Comparison of ENCODE assay signal across 21 mouse cellular contexts in genomic region chr4:131112536-131112935, GRCm38 (mm10).
"Had no signal": no experiment of that assay in that cellular context is flagged by ENCODE, and none has a peak within 500 bp of the region (broad histone marks: within the 10 kb centered on the region; RNA-seq: fewer than 3 reads in every experiment).

No protein-coding gene starts in this region.

- H3K9ac ChIP-seq: liver, embryonic 15.5 days; liver, postnatal 0 days; lung, embryonic 15.5 days; midbrain, embryonic 13.5 days; midbrain, embryonic 15.5 days; neural tube, embryonic 12.5 days had no signal

- DNase-seq: liver, postnatal 0 days; lung, adult 2 months; lung, postnatal 14 days; lung, postnatal 36 days; retina, postnatal 1 day; right cerebral cortex, adult 18-20 months; right cerebral cortex, postnatal 25 days; right cerebral cortex, postnatal 4 days; spleen, adult 18-20 months; thymus, adult 18-20 months; thymus, postnatal 14 days; thymus, postnatal 36 days had no signal

- H3K27ac ChIP-seq: liver, embryonic 15.5 days; lung, embryonic 15.5 days; macrophage; midbrain, embryonic 13.5 days; midbrain, embryonic 15.5 days; neural tube, embryonic 12.5 days had no signal

- H3K4me1 ChIP-seq: liver, embryonic 15.5 days; lung, embryonic 15.5 days; megakaryocyte, embryonic 14.5 days; neural tube, embryonic 12.5 days had no signal

- H3K27me3 ChIP-seq: liver, embryonic 15.5 days; lung, embryonic 15.5 days; midbrain, embryonic 13.5 days; midbrain, embryonic 15.5 days; neural tube, embryonic 12.5 days had no signal

- ATAC-seq: liver, postnatal 0 days; lung, postnatal 0 days; midbrain, embryonic 13.5 days; midbrain, embryonic 15.5 days had no signal

- H3K9me3 ChIP-seq: liver, embryonic 15.5 days; lung, embryonic 15.5 days; megakaryocyte, embryonic 14.5 days; midbrain, embryonic 13.5 days; midbrain, embryonic 15.5 days; neural tube, embryonic 12.5 days had no signal

- H3K4me3 ChIP-seq: liver, embryonic 15.5 days; lung, embryonic 15.5 days; megakaryocyte, embryonic 14.5 days; midbrain, embryonic 13.5 days; midbrain, embryonic 15.5 days; neural tube, embryonic 12.5 days had no signal

- H3K4me2 ChIP-seq: liver, embryonic 15.5 days; lung, embryonic 15.5 days; midbrain, embryonic 11.5 days; midbrain, embryonic 13.5 days; midbrain, embryonic 15.5 days; neural tube, embryonic 12.5 days had no signal

- H3K36me3 ChIP-seq: liver, embryonic 15.5 days; lung, embryonic 15.5 days; midbrain, embryonic 13.5 days; midbrain, embryonic 15.5 days; neural tube, embryonic 12.5 days had no signal
